ENCODE assay signal across 15 mouse cellular contexts in genomic region chr7:68594017-68594386, GRCm38 (mm10).
A peak's percentile ranks its signal among the peaks of the same experiment; 100 is the strongest.
DNase-seq lines count a peak whose midpoint lies in the region; ATAC-seq and TF ChIP-seq lines count a peak whose summit lies in the region.
"Had no signal": no experiment of that assay in that cellular context is flagged by ENCODE, and none has a peak within 500 bp of the region (broad histone marks: within the 10 kb centered on the region; RNA-seq: fewer than 3 reads in every experiment).

No protein-coding gene starts in this region.

- H3K36me3 ChIP-seq in embryonic facial prominence, embryonic 14.5 days (ENCODE audit: control insufficient read depth, insufficient read depth, low read length), result no peaks in the 10 kb centered on the region
- H3K36me3 ChIP-seq in embryonic facial prominence, embryonic 10.5 days (replicated peaks), result no peaks in the 10 kb centered on the region
- no peaks in the 10 kb centered on the region for H3K36me3 ChIP-seq in kidney, embryonic 15.5 days
- H3K36me3 ChIP-seq in midbrain, embryonic 13.5 days, result no peaks in the 10 kb centered on the region
- H3K36me3 ChIP-seq in midbrain, embryonic 11.5 days (ENCODE audit: control insufficient read depth, insufficient read depth, low read length), result no peaks in the 10 kb centered on the region
- no peaks in the 10 kb centered on the region for H3K36me3 ChIP-seq in midbrain, postnatal 0 days (ENCODE audit: insufficient read depth, low read length)
- H3K36me3 ChIP-seq: embryonic facial prominence, embryonic 13.5 days had no signal

- no peaks in the 10 kb centered on the region for H3K9me3 ChIP-seq in embryonic facial prominence, embryonic 14.5 days (ENCODE audit: control insufficient read depth, low read length)
- no peaks in the 10 kb centered on the region for H3K9me3 ChIP-seq in embryonic facial prominence, embryonic 10.5 days
- no peaks in the 10 kb centered on the region for H3K9me3 ChIP-seq in kidney, embryonic 15.5 days (replicated peaks)
- H3K9me3 ChIP-seq in midbrain, embryonic 13.5 days, result no peaks in the 10 kb centered on the region
- no peaks in the 10 kb centered on the region for H3K9me3 ChIP-seq in midbrain, embryonic 11.5 days (ENCODE audit: control insufficient read depth, low read length)
- H3K9me3 ChIP-seq in midbrain, postnatal 0 days (ENCODE audit: low read length), result no peaks in the 10 kb centered on the region
- H3K9me3 ChIP-seq: embryonic facial prominence, embryonic 13.5 days had no signal

- no peak for ATAC-seq in embryonic facial prominence, embryonic 14.5 days (ENCODE audit: low read depth)
- ATAC-seq in kidney, embryonic 15.5 days (replicated peaks; ENCODE audit: low FRiP score), result no peak
- ATAC-seq in midbrain, embryonic 13.5 days, result no peak; the same call in 1 of the 2 replicates
- no peak for ATAC-seq in midbrain, embryonic 11.5 days (ENCODE audit: low FRiP score)
- ATAC-seq in midbrain, postnatal 0 days (ENCODE audit: low FRiP score), result no peak
- ATAC-seq: liver, postnatal 0 days had no signal

- 55% methylated on average over 4 of the region's 4 CpGs for whole genome bisulfite sequencing in embryonic facial prominence, embryonic 14.5 days
- WGBS in embryonic facial prominence, embryonic 10.5 days, result 79% methylated on average over 4 of the region's 4 CpGs
- 52% methylated on average over 4 of the region's 4 CpGs for WGBS in kidney, embryonic 15.5 days
- WGBS in midbrain, embryonic 13.5 days, result 58% methylated on average over 4 of the region's 4 CpGs
- 70% methylated on average over 4 of the region's 4 CpGs for WGBS in midbrain, embryonic 11.5 days
- 33% methylated on average over 4 of the region's 4 CpGs for WGBS in midbrain, postnatal 0 days

- peak overlapping the region; percentile 19; the same call in 1 of the 2 replicates for H3K4me2 ChIP-seq in embryonic facial prominence, embryonic 14.5 days (ENCODE audit: low read depth, low read length)
- H3K4me2 ChIP-seq in kidney, embryonic 15.5 days, result peak overlapping the region; percentile 23
- peak overlapping the region; percentile 22 for H3K4me2 ChIP-seq in midbrain, embryonic 13.5 days (replicated peaks)
- H3K4me2 ChIP-seq in midbrain, embryonic 11.5 days, result no peak overlapping the region
- peak overlapping the region; percentile 20; the same call in 1 of the 2 replicates for H3K4me2 ChIP-seq in midbrain, postnatal 0 days (ENCODE audit: low read depth, low read length, poor library complexity, severe bottlenecking)
- H3K4me2 ChIP-seq: embryonic facial prominence, embryonic 13.5 days had no signal

- no peaks in the 10 kb centered on the region for H3K27me3 ChIP-seq in embryonic facial prominence, embryonic 14.5 days (replicated peaks; ENCODE audit: control insufficient read depth, insufficient read depth, low read length)
- H3K27me3 ChIP-seq in embryonic facial prominence, embryonic 10.5 days (replicated peaks; ENCODE audit: low read depth, poor library complexity, severe bottlenecking), result peaks cover 16% of the 10 kb centered on the region; the same call in 1 of the 2 replicates
- no peaks in the 10 kb centered on the region for H3K27me3 ChIP-seq in kidney, embryonic 15.5 days
- H3K27me3 ChIP-seq in midbrain, embryonic 13.5 days, result peaks cover 71% of the 10 kb centered on the region
- H3K27me3 ChIP-seq in midbrain, embryonic 11.5 days (ENCODE audit: control insufficient read depth, insufficient read depth, low read length), result peaks cover 2% of the 10 kb centered on the region; the same call in 1 of the 2 replicates
- H3K27me3 ChIP-seq in midbrain, postnatal 0 days (ENCODE audit: insufficient read depth, low read length), result no peaks in the 10 kb centered on the region; the same call in 1 of the 2 replicates

- H3K4me1 ChIP-seq in embryonic facial prominence, embryonic 14.5 days (ENCODE audit: control insufficient read depth, insufficient read depth, low read length), result no peaks in the 10 kb centered on the region
- peaks cover 19% of the 10 kb centered on the region for H3K4me1 ChIP-seq in embryonic facial prominence, embryonic 10.5 days
- H3K4me1 ChIP-seq in kidney, embryonic 15.5 days, result peaks cover 7% of the 10 kb centered on the region
- peaks cover 17% of the 10 kb centered on the region for H3K4me1 ChIP-seq in midbrain, embryonic 13.5 days (replicated peaks)
- H3K4me1 ChIP-seq in midbrain, embryonic 11.5 days (ENCODE audit: control insufficient read depth, insufficient read depth, low read length), result peaks cover 4% of the 10 kb centered on the region; the same call in 1 of the 2 replicates
- H3K4me1 ChIP-seq in midbrain, postnatal 0 days (ENCODE audit: insufficient read depth, low read length), result no peaks in the 10 kb centered on the region

- H3K9ac ChIP-seq in embryonic facial prominence, embryonic 14.5 days (ENCODE audit: low read depth, low read length), result no peak overlapping the region
- H3K9ac ChIP-seq in kidney, embryonic 15.5 days, result no peak overlapping the region
- no peak overlapping the region for H3K9ac ChIP-seq in midbrain, embryonic 13.5 days (replicated peaks)
- H3K9ac ChIP-seq in midbrain, embryonic 11.5 days (ENCODE audit: low read length), result no peak overlapping the region
- no peak overlapping the region for H3K9ac ChIP-seq in midbrain, postnatal 0 days (replicated peaks; ENCODE audit: low read length, poor library complexity, severe bottlenecking)
- H3K9ac ChIP-seq: embryonic facial prominence, embryonic 13.5 days; liver, postnatal 0 days had no signal

- no peak for DNase-seq in embryonic facial prominence, embryonic 14.5 days (ENCODE audit: low spot score)
- no peak for DNase-seq in embryonic facial prominence, embryonic 10.5 days (ENCODE audit: low spot score)
- no peak for DNase-seq in kidney, adult 8-10 months
- no peak for DNase-seq in midbrain, embryonic 11.5 days (ENCODE audit: low spot score, missing footprints)
- DNase-seq in midbrain, postnatal 0 days (ENCODE audit: low spot score), result no peak
- DNase-seq in frontal cortex, postnatal 25 days (ENCODE audit: low spot score in 2 of 2), result no peak
- DNase-seq: adrenal gland, postnatal 10 days; cerebellum, adult 9-10 months; heart, adult 2 months; kidney, adult 9 months; liver, postnatal 0 days; right cerebral cortex, adult 18-20 months had no signal

- no peak overlapping the region for H3K4me3 ChIP-seq in embryonic facial prominence, embryonic 14.5 days (ENCODE audit: low read depth, low read length)
- H3K4me3 ChIP-seq in embryonic facial prominence, embryonic 10.5 days, result no peak overlapping the region
- H3K4me3 ChIP-seq in kidney, embryonic 15.5 days (replicated peaks), result no peak overlapping the region
- H3K4me3 ChIP-seq in midbrain, embryonic 13.5 days (replicated peaks), result no peak overlapping the region
- H3K4me3 ChIP-seq in midbrain, embryonic 11.5 days (ENCODE audit: low read depth, low read length), result no peak overlapping the region
- H3K4me3 ChIP-seq in midbrain, postnatal 0 days (ENCODE audit: low read depth, low read length), result no peak overlapping the region
- H3K4me3 ChIP-seq: embryonic facial prominence, embryonic 13.5 days; heart, adult 2 months had no signal

- no peak for TF ChIP-seq CTCF in midbrain, postnatal 0 days (IDR thresholded peaks at IDR 0.05)

- no peak overlapping the region for H3K27ac ChIP-seq in embryonic facial prominence, embryonic 14.5 days (replicated peaks; ENCODE audit: low read depth, low read length)
- no peak overlapping the region for H3K27ac ChIP-seq in embryonic facial prominence, embryonic 10.5 days (replicated peaks)
- no peak overlapping the region for H3K27ac ChIP-seq in kidney, embryonic 15.5 days
- H3K27ac ChIP-seq in midbrain, embryonic 13.5 days, result no peak overlapping the region
- H3K27ac ChIP-seq in midbrain, embryonic 11.5 days (ENCODE audit: low read depth, low read length), result no peak overlapping the region
- no peak overlapping the region for H3K27ac ChIP-seq in midbrain, postnatal 0 days (ENCODE audit: low read depth, low read length)
- H3K27ac ChIP-seq: embryonic facial prominence, embryonic 13.5 days; heart, adult 2 months had no signal
